Mouse (Mus musculus) heart, embryonic 13.5 days (tissue): Measurements from ENCODE around the gene Pla2g3. TPM values are rescaled to one million over a fixed set of nuclear protein-coding genes. Genes with fewer than 3 reads are reported as not detected.

Source experiments
- ATAC-seq: fragments of 200-750 bp; cut with Nextera tagmentation; 2 replicates; pipeline ENCODE4 v1.8.0; 2017; ENCODE audit warnings: moderate TSS enrichment; ENCODE audit not compliant: insufficient number of reproducible peaks, low FRiP score, low TSS enrichment; ENCODE audit errors: extremely low read depth
- H3K27ac ChIP-seq: fragments of 300-500 bp; sonication (generic); replicated peaks from 2 replicates; pipeline ENCODE4 v1.5.1; 2015; ENCODE audit warnings: moderate library complexity, mild to moderate bottlenecking, inconsistent platforms
- H3K27me3 ChIP-seq: fragments of 300-500 bp; sonication (generic); replicated peaks from 2 replicates; pipeline ENCODE4 v1.6.1; 2015; ENCODE audit warnings: mild to moderate bottlenecking, inconsistent platforms
- H3K36me3 ChIP-seq: fragments of 300-500 bp; sonication (generic); 2 replicates; pipeline ENCODE4 v1.6.1; 2015; ENCODE audit warnings: mild to moderate bottlenecking, inconsistent platforms
- H3K4me1 ChIP-seq: fragments of 300-500 bp; sonication (generic); 2 replicates; pipeline ENCODE4 v1.6.1; 2015; ENCODE audit warnings: inconsistent platforms
- H3K4me2 ChIP-seq: fragments of 300-500 bp; sonication (generic); 2 replicates; pipeline ENCODE4 v1.6.1; 2015; ENCODE audit warnings: inconsistent platforms, mild to moderate bottlenecking, moderate library complexity
- H3K4me3 ChIP-seq: fragments of 300-500 bp; sonication (generic); 2 replicates; pipeline ENCODE4 v1.5.1; 2015; ENCODE audit warnings: moderate library complexity, mild to moderate bottlenecking, inconsistent platforms
- H3K9ac ChIP-seq: fragments of 300-500 bp; sonication (generic); 2 replicates; pipeline ENCODE4 v1.6.1; 2015; ENCODE audit warnings: inconsistent platforms, mild to moderate bottlenecking, moderate library complexity
- H3K9me3 ChIP-seq: fragments of 300-500 bp; sonication (generic); 2 replicates; pipeline ENCODE4 v1.6.1; 2016; ENCODE audit warnings: inconsistent platforms
- WGBS: fragments of 180-500 bp; shearing (Covaris S2); methylation state at CpG from one replicate; pipeline ENCODE4 v1.1.7; 2015; ENCODE audit warnings: mixed read lengths; 5-methylcytosine and 5-hydroxymethylcytosine counted together
- polyA plus RNA-seq: library from polyadenylated mRNA; unstranded; fragments of >200 nt; fragmentation: Nextera tagmentation; extraction: Ambion mirVana; gene quantifications from 2 replicates; pipeline ENCODE4 v1.2.1, GENCODE M21; 2015

The Pla2g3 gene
- polyA plus RNA-seq, 1 experiment from 2014 or later, result 0.16 TPM

GRCm38 (mm10) chr11:3513291-3513690 is 25.2 kb downstream of the Pla2g3 start:
- peaks cover 60% of the 10 kb centered on the region for H3K4me1 ChIP-seq
- 76% methylated on average over 6 of the region's 6 CpGs for WGBS
- H3K9ac ChIP-seq, result no peak overlapping the region

DNA sequence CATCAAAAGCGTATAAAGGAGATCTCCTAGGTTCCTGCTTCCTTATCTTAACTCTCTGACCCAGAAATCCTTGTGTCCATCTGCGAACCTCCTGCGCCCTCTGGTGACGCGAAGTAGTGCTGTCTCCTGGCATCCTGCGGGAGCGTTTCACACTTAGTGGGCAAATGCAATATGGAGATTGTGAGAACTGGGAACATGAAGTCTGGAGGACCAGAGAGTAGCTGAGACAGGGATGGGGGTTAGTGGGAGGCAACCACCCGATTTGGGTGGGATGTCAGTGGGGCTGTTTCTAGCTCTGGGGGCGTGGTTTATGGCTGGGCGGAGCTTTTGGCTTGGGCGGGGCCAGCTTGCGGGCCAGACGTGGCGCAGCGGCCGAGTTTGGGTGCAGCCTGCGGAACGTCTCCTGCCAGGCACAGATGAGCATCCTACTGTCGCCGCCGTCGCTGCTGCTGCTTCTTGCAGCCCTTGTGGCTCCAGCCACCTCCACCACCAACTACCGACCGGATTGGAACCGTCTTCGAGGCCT is 26.5 kb downstream of the Pla2g3 start, which contains the start of gene Selenom:
Gene Selenom (plus strand): TSS at position 156 of the 526 bp plus-strand sequence.
- Histone ChIP-seq H3K4me1 (peaks cover 58% of the 10 kb centered on the region), H3K27me3 (peaks cover 8% of the 10 kb centered on the region; the same call in 1 of the 2 replicates), H3K9me3 (no peaks in the 10 kb centered on the region), H3K36me3 (peaks cover 10% of the 10 kb centered on the region), H3K27ac (peak within 1 kb of the TSS; percentile 46), H3K4me2 (peak within 1 kb of the TSS; percentile 77), H3K4me3 (peak within 1 kb of the TSS; percentile 65), H3K9ac (peak within 1 kb of the TSS; percentile 82)
- ATAC-seq, result peak; percentile 59
- WGBS, result under 1% methylated on average over 26 of the region's 26 CpGs

More at GRCm38 (mm10) chr11:3513291-3513690, 25.2 kb downstream of the Pla2g3 start:
- no peak overlapping the region for H3K27ac ChIP-seq
- no peak overlapping the region for H3K4me2 ChIP-seq
- peaks cover 8% of the 10 kb centered on the region; the same call in 1 of the 2 replicates for H3K27me3 ChIP-seq
- H3K4me3 ChIP-seq, result no peak overlapping the region
- no peaks in the 10 kb centered on the region for H3K36me3 ChIP-seq
- no peaks in the 10 kb centered on the region for H3K9me3 ChIP-seq
- no peak for ATAC-seq

DNA sequence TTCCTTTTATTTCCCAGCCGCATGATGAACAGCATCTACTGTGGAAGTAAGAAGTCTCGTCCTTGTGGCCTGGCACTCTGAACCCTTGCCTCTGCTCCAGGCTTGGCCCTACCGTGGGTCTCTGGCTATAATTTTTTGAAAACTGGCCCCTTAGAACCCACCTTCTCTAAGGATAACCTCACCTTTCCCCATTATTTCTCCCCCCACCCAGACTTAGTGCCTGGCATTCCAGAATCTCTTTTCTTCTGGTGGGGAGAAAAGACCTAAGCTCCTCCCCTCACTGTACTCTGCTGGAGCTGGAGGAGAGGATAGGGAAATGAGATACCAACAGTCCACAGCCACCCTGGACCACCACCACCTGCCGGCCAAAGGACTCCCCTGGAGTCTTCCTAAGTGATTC is 27.1 kb downstream of the Pla2g3 start:
- Histone ChIP-seq H3K9me3 (no peaks in the 10 kb centered on the region), H3K4me3 (peak overlapping the region; percentile 65), H3K4me1 (peaks cover 58% of the 10 kb centered on the region), H3K9ac (peak overlapping the region; percentile 82), H3K27ac (peak overlapping the region; percentile 46; the same call in 1 of the 2 replicates), H3K4me2 (peak overlapping the region; percentile 77), H3K27me3 (peaks cover 8% of the 10 kb centered on the region; the same call in 1 of the 2 replicates), H3K36me3 (peaks cover 16% of the 10 kb centered on the region)
- no peak; the same call in 1 of the 2 replicates for ATAC-seq
- WGBS, result 9% methylated on average over 4 of the region's 4 CpGs

DNA sequence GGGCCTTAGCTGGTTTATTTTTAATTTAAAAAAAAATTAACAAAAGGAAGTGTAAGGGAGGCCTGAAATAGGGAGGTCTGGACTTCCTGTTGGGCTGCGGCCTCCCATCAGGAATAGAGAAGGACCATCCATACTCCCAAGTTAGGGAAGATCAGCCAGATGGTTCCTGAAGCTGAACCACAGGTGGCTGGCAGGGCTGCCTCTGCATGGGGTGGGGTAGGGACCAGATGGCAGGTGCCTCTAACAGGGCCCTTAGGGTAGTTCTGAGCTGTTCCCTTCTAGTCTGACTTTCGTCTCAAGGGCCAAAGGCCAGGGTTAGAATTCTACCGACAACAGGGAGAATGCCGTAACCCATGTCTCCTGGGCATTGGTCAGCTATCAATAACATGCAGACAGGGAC is 27.6 kb downstream of the Pla2g3 start:
- Histone ChIP-seq H3K27me3 (peaks cover 8% of the 10 kb centered on the region; the same call in 1 of the 2 replicates), H3K4me2 (peak overlapping the region; percentile 77), H3K9ac (peak overlapping the region; percentile 82), H3K4me3 (peak overlapping the region; percentile 65), H3K9me3 (no peaks in the 10 kb centered on the region), H3K36me3 (peaks cover 20% of the 10 kb centered on the region), H3K27ac (no peak overlapping the region), H3K4me1 (peaks cover 60% of the 10 kb centered on the region)
- no peak for ATAC-seq
- 77% methylated on average over 4 of the region's 4 CpGs for WGBS

DNA sequence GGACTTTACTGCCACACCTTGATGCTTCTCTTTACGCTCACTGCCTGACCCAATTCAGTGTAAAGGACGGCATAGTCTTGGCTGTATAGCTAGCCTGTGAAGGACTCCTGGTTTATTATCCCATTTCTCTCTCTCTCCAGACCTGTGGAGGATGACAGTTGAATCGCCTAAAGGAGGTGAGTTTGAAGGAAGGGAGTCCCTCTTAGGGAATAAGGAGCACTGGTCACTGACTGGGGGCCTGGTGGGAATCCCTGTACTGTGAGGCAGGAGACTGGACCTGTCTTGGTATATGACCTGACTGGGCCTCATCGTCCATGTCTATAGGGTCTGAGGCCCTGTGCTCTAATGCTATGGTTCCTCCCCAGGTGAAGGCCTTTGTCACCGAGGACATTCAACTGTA is 28.0 kb downstream of the Pla2g3 start:
- H3K4me1 ChIP-seq, result peaks cover 65% of the 10 kb centered on the region
- H3K4me2 ChIP-seq, result peak overlapping the region; percentile 77
- H3K9me3 ChIP-seq, result no peaks in the 10 kb centered on the region
- peaks cover 8% of the 10 kb centered on the region; the same call in 1 of the 2 replicates for H3K27me3 ChIP-seq
- no peak for ATAC-seq
- H3K36me3 ChIP-seq, result peaks cover 25% of the 10 kb centered on the region
- H3K27ac ChIP-seq, result no peak overlapping the region
- WGBS, result 74% methylated on average over 5 of the region's 5 CpGs
- peak overlapping the region; percentile 82; the same call in 1 of the 2 replicates for H3K9ac ChIP-seq
- H3K4me3 ChIP-seq, result peak overlapping the region; percentile 65; the same call in 1 of the 2 replicates

- peak overlapping the region; percentile 72 for H3K9ac ChIP-seq
- H3K4me2 ChIP-seq, result peak overlapping the region; percentile 77
- H3K4me3 ChIP-seq, result peak overlapping the region; percentile 43
- H3K27me3 ChIP-seq, result peaks cover 8% of the 10 kb centered on the region; the same call in 1 of the 2 replicates
- H3K9me3 ChIP-seq, result no peaks in the 10 kb centered on the region
- H3K36me3 ChIP-seq, result peaks cover 35% of the 10 kb centered on the region
- H3K4me1 ChIP-seq, result peaks cover 71% of the 10 kb centered on the region
- no peak overlapping the region for H3K27ac ChIP-seq
- ATAC-seq, result no peak
- 2% methylated on average over 50 of the region's 50 CpGs for WGBS
Measured at GRCm38 (mm10) chr11:3516859-3517845, 29.1 kb downstream of the Pla2g3 start.

GRCm38 (mm10) chr11:3517846-3518732 is 30.0 kb downstream of the Pla2g3 start:
- peak overlapping the region; percentile 43 for H3K4me3 ChIP-seq

GRCm38 (mm10) chr11:3519051-3519726 is 31.1 kb downstream of the Pla2g3 start:
- 60% methylated on average over 4 of the region's 4 CpGs for WGBS
- H3K27ac ChIP-seq, result no peak overlapping the region
- H3K4me3 ChIP-seq, result no peak overlapping the region
- H3K4me1 ChIP-seq, result peaks cover 66% of the 10 kb centered on the region
- H3K27me3 ChIP-seq, result peaks cover 8% of the 10 kb centered on the region; the same call in 1 of the 2 replicates
- no peak for ATAC-seq
- peaks cover 56% of the 10 kb centered on the region for H3K36me3 ChIP-seq
- no peak overlapping the region for H3K9ac ChIP-seq
- no peak overlapping the region for H3K4me2 ChIP-seq
- no peaks in the 10 kb centered on the region for H3K9me3 ChIP-seq

More at GRCm38 (mm10) chr11:3517846-3518732, 30.0 kb downstream of the Pla2g3 start:
- WGBS, result 45% methylated on average over 13 of the region's 13 CpGs
- peaks cover 71% of the 10 kb centered on the region for H3K4me1 ChIP-seq
- peaks cover 8% of the 10 kb centered on the region; the same call in 1 of the 2 replicates for H3K27me3 ChIP-seq
- no peak overlapping the region for H3K27ac ChIP-seq
- no peaks in the 10 kb centered on the region for H3K9me3 ChIP-seq
- H3K9ac ChIP-seq, result peak overlapping the region; percentile 72
- peaks cover 45% of the 10 kb centered on the region for H3K36me3 ChIP-seq
- H3K4me2 ChIP-seq, result peak overlapping the region; percentile 77
- ATAC-seq, result no peak

DNA sequence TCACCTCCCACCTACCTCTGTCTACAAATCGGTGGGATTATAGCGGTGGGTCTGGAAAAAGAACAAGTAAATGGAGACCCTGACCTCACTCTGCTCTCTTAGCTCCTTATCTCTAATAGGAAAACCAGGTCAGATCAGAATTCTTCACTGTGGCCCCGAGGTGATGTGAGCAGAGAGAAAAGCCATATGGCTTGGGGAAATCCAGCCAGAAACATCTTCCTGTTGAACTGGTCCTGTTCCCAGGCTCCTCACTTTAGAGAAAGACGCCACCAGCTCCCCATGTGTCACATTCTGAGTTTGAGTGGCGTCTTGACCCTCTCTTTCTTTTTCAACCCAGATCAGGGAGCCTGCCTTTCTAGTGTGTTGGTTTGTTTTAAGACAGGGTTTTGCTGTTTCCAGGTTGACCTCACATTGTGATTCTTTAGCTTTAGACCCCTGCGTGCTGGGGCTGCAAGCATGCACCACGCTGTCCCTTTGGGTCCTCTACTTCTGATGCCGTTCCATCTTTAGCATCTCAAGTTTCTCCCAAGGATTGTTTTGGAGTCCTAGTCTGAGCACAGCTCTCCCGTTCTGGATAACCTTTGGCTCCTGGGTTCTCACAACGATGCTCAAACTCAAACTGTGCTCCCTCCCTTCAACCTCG is 31.8 kb downstream of the Pla2g3 start:
- WGBS, result 52% methylated on average over 11 of the region's 11 CpGs
- Histone ChIP-seq H3K4me1 (peaks cover 65% of the 10 kb centered on the region), H3K27me3 (peaks cover 8% of the 10 kb centered on the region; the same call in 1 of the 2 replicates), H3K36me3 (peaks cover 63% of the 10 kb centered on the region), H3K4me3 (no peak overlapping the region), H3K4me2 (no peak overlapping the region), H3K9me3 (no peaks in the 10 kb centered on the region), H3K9ac (peak overlapping the region; percentile 19; the same call in 1 of the 2 replicates), H3K27ac (no peak overlapping the region)
- ATAC-seq, result no peak

DNA sequence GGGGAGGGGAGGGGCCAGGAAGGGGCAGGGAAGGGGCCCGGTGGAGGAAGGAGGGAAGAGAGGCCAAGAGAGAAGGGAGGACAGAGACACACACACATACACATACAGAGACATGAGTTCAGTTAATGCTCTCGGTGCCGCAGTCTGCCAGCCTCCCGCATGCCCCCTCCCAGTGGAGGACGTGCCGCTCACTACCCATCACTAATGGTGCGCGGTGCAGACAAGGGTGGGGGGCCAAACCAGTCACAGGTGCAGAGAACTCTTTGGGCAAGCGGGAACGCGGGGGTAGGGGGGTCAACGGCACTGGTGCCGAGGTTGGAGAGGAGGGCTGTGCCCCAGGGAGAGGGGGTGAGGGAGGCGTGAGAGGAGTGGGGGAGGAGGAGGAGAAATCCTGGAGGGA is 32.8 kb downstream of the Pla2g3 start:
- H3K4me2 ChIP-seq, result no peak overlapping the region
- no peak overlapping the region for H3K9ac ChIP-seq
- H3K9me3 ChIP-seq, result no peaks in the 10 kb centered on the region
- no peak overlapping the region for H3K4me3 ChIP-seq
- WGBS, result 66% methylated on average over 14 of the region's 14 CpGs
- H3K27me3 ChIP-seq, result peaks cover 8% of the 10 kb centered on the region; the same call in 1 of the 2 replicates
- no peak overlapping the region; the same call in 1 of the 2 replicates for H3K27ac ChIP-seq
- H3K4me1 ChIP-seq, result peaks cover 56% of the 10 kb centered on the region
- no peak for ATAC-seq
- peaks cover 73% of the 10 kb centered on the region for H3K36me3 ChIP-seq
